Mouse (Mus musculus) left cerebral cortex, adult 18-20 months (tissue): ENCODE results near the gene Trim59. TPM values are rescaled to one million over a fixed set of nuclear protein-coding genes. Genes with fewer than 3 reads are reported as not detected.
A peak's percentile ranks its signal among the peaks of the same experiment; 100 is the strongest.

Experiments used
- DNase-seq, 2 experiments: peaks; one replicate each; pipeline ENCODE4 v3.0.0; 2021 to 2022; ENCODE audit warnings: low spot score in 2 of 2, mixed read lengths in 1 of 2
- microRNA-seq, 2 experiments: library from miRNA; unstranded; fragments of <30 nt; microRNA quantifications; one replicate each; pipeline ENCODE4 v1.2.0; 2021
- total RNA-seq, 2 experiments: library from RNA; stranded (reverse); gene quantifications; 2 replicates each; pipeline ENCODE4 v1.2.3; 2021

Trim59 gene
- total RNA-seq, 2 experiments from 2014 or later = 11.0 to 11.2 TPM

DNA sequence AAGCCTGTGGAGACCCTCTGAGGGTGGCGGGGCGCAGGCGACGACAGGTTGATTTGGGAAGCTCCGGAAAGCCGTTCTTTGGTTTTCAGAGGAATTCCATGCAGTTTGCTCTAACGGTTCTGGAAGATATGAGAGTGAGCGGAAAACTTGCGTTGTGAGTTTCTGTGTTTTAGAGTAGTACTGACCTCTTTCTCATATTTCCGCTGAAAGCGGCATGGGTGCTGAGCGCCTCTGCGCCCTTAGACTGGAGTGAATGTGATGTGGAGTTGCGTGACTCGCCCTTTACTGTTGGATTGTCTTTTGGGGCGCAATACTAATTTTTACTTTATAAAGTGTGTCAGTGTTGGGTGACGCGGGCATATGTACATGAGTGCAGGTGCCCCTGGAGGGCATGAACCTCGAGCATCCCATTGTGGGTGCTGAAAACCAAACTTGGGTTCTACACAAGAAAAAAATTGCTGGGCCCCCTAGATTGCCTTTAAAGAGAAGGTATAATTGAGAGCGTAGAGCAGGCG is 38.3 kb downstream of the Trim59 start:
- DNase-seq = no peak

DNA sequence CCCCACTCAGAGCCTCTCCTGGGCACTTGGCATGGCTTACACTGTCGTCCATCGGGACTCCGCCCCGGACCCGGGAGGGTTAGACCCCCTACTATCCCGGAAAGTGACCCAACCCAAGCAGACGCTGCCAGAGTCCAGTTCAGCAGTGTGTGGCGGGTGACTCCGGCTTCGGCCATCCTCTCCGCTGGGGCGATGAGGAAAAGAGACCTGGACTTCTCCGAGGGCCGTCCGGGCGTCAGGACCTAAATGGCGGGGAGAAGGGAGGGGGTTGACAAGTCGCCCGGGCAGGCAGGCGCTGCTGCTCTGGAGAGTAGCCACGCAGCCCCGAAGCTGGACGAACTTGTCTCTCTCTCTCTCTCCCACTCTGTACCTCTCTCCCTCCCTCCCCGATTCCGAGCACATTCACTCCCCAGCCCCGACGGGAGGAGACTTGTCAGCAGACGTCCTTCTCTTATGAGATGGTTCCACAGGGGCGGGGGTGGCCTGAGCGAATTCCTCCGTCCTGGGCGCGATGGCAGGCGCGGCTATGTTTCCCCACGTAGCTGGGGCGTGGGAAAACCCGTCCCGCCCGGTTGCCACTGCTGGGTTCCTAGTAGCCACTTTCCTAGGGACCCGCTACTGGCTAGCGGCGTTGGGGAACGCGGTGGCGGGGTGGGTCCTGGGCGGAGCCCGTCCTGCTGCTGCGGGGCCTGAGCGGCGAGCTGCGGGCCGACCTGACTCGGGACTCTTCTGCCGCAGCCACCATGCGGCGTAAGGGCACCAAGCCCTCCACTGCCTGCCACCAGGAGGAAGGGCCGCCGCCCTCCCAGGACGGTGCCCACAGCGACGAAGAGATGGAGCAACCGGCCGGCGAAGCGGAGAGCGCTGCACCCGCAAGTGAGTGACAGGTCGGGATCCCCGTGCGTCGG is 39.0 kb downstream of the Trim59 start:
- DNase-seq = peak; percentile 8 to 11

DNA sequence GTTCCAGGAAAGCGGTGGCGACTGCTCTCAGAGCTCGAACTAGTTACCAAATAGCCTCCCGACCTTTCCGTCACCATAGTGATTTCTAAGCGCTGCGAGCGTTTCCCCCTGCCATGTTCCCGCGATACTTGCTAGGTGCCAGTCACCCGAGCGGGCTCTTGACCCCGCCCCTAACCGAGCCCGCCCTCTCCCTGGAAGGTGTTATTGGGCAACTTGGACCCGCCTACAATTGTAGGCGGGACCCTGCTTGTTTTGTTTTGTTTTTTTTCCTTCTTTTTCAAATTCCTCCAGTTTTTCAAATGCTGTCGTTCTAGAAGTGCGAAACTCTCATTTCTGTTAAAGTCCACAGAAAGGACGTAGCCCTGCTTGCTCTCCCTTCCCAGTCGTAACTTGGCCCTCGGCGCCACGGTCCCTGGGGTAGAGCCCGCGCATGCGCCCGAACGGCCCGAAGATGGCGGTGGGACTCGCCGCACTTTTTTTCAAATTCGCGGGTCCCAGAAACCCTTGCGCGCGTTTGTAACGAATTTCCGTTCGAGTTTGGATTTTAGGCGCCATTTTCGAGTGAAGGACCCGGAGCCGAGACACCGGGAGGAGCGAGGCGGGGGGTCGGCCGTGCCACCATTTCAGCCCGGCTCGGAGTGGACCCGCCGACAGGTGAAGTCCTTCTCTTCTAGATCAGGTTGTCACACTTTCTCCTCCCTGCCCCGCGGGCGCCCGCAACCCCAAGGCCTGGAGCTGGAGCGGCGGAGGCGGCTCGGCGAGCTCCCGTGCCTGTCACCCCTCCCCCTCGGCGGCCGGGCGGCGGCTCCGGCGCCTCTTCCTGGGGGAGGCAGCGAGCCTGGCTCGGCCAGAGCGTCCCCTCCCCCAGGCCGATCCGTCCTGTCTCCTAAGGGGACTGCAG is 39.9 kb downstream of the Trim59 start, which contains the start of the genes Ift80 and Smc4:
Gene Ift80 (minus strand): TSS at position 134 of the 901 bp plus-strand sequence.
Gene Smc4 (plus strand): TSS at position 302 of the 901 bp plus-strand sequence.
- DNase-seq = peak; percentile 96

DNA sequence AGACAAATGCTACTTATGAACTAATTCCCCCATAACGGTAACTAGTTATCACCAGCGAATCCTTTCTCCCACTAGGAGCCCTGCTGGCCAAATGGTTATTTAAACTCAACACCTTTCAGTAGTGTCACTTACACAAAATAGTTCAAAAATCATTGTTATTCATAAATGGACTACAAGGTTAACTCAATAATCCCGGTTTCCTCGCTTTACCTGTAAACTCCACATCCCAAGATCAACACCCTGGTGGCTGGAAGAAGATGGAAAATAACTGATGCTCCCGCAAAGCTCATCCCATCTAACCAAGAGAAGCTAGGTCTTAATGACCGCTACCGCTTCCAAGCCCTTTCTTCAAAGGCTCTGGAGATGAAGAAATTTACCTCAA is 40.5 kb downstream of the Trim59 start:
- DNase-seq = no peak

DNA sequence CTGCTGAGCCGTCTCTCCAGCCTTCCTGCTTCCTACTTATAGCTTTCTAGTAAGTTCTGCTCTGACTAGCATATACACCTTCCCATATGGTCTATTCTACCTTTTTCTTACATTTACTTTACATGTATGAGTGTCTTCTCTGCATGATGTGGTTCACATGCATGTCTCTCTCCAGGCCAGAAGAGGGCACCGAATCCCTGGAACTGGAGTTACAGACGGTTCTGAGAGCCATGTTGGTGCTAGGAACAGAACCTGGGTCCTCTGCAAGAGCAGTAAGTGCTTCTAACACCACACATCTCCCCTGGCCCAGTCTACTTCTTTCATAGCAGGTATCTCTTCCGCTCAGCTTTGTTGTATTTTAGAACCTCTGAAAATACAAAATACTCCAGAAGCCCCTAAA is 41.8 kb downstream of the Trim59 start:
- DNase-seq = no peak

DNA sequence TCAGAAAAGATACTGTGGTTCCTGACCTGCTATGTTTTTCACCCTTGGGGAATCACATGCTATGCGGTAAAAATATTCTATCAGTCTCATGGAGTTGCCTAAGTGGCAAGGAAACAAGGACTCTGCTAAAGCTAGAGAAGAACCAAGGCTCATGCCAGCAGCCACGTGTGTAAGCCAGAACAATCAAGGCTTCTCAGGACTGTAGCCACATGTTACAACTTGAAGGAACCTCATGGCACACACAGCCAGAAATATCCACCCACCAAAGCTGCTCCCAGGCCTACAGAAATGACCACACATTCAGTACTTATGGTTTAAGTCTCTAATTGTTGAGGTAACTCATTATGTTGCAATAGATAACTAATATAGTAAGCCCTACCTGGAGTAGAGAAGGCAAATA is 58.0 kb downstream of the Trim59 start:
- DNase-seq = no peak

Small RNA genes within 50 kb of the gene (microRNA-seq; reads per million reads assigned to microRNA genes)
- gene Mir15b = 279 to 343 reads per million in 2 experiments
- gene Mir16-2 = 89.0 to 116 reads per million in 2 experiments

Other genes with a start within 250 kb of the Trim59 start
- 10 to 100 TPM; 14.8 to 15.5 TPM for gene 1110032F04Rik, start 175.2 kb downstream of the Trim59 start, total RNA-seq
- 10 to 100 TPM; 21.3 to 25.4 TPM for gene Ift80, start 40.2 kb downstream of the Trim59 start, total RNA-seq
- gene Smc4, start 40.0 kb downstream of the Trim59 start, total RNA-seq = 1 to 10 TPM; 3.9 to 5.1 TPM
- 10 to 100 TPM; 65.7 to 71.1 TPM for gene Kpna4, start 82.4 kb upstream of the Trim59 start, total RNA-seq
- gene Arl14, start 177.7 kb upstream of the Trim59 start, total RNA-seq = not detected